Mouse (Mus musculus) G1E (cell line): ENCODE measurements around the gene Ptn. TPM values are rescaled to one million over a fixed set of nuclear protein-coding genes. Genes with fewer than 3 reads are reported as not detected.

Experiments
- ATAC-seq: 2 replicates; pipeline ENCODE4 v1.8.0; 2016; ENCODE audit warnings: mild to moderate bottlenecking; ENCODE audit not compliant: insufficient number of reproducible peaks, poor library complexity, low FRiP score, severe bottlenecking; ENCODE audit errors: extremely low read depth
- DNase-seq: peaks from one replicate; pipeline ENCODE4 v3.0.0; 2012; ENCODE audit warnings: low spot score
- H3K27me3 ChIP-seq: 2 replicates; pipeline ENCODE4 v1.6.1; 2012; ENCODE audit warnings: mild to moderate bottlenecking, low read length, inconsistent platforms; ENCODE audit not compliant: insufficient read depth
- H3K36me3 ChIP-seq: replicated peaks from 2 replicates; pipeline ENCODE3; 2012; ENCODE audit warnings: mild to moderate bottlenecking, inconsistent platforms
- H3K4me1 ChIP-seq: 2 replicates; pipeline ENCODE4 v1.6.1; 2012; ENCODE audit warnings: low read depth, low read length, inconsistent platforms, mixed read lengths; ENCODE audit not compliant: insufficient read depth
- H3K4me3 ChIP-seq: 2 replicates; pipeline ENCODE4 v1.5.1; 2012; ENCODE audit warnings: low read depth, mild to moderate bottlenecking, inconsistent platforms, low read length, moderate library complexity, mixed read lengths
- H3K9me3 ChIP-seq: replicated peaks from 2 replicates; pipeline ENCODE4 v1.6.1; 2012; ENCODE audit warnings: inconsistent platforms
- CTCF ChIP-seq: IDR thresholded peaks from 2 replicates; pipeline ENCODE4 v1.5.1; 2012; ENCODE audit warnings: low read depth, low read length, inconsistent platforms, mixed read lengths
- GATA1 ChIP-seq: IDR thresholded peaks from 2 replicates; pipeline ENCODE4 v1.6.1; 2012; ENCODE audit warnings: borderline replicate concordance, low read length, inconsistent platforms, mixed read lengths
- GATA2 ChIP-seq: IDR thresholded peaks from 2 replicates; pipeline ENCODE4 v1.6.1; 2012; ENCODE audit warnings: low read depth, low read length, inconsistent platforms, borderline replicate concordance
- POLR2AphosphoS5 ChIP-seq: IDR thresholded peaks from 2 replicates; pipeline ENCODE4 v1.6.1; 2012; ENCODE audit warnings: low read depth, low read length, inconsistent platforms; ENCODE audit not compliant: insufficient replicate concordance
- TAL1 ChIP-seq: conservative IDR thresholded peaks from 2 replicates; pipeline ENCODE4 v1.6.1; 2012; ENCODE audit warnings: low read depth, low read length, inconsistent platforms, mixed read lengths
- polyA plus RNA-seq: library from polyadenylated mRNA; stranded (reverse); fragments of >175 nt; gene quantifications from 2 replicates; pipeline ENCODE4 v1.2.3, GENCODE M21; 2012
- total RNA-seq, 2 experiments: library from RNA; stranded (forward) in 1 of 2; stranded (reverse) in 1 of 2; fragments of 200-1000 nt in 1 of 2; fragments of >200 nt in 1 of 2; fragmentation: Nextera tagmentation in 1 of 2; gene quantifications; 2 replicates each; pipeline ENCODE4 v1.2.3; 2014 to 2017

Ptn gene
- total and polyA plus RNA-seq, 3 experiments: not detected

- no peak for DNase-seq
- Histone ChIP-seq H3K4me1 (no peaks in the 10 kb centered on the region), H3K36me3 (no peaks in the 10 kb centered on the region), H3K9me3 (no peaks in the 10 kb centered on the region), H3K4me3 (no peak overlapping the region), H3K27me3 (no peaks in the 10 kb centered on the region)
- no peak for ATAC-seq
- TF ChIP-seq TAL1 (no peak), GATA2 (no peak), GATA1 (no peak), CTCF (no peak), POLR2AphosphoS5 (no peak)
Observed at GRCm38 (mm10) chr6:36671274-36671673, 138.7 kb downstream of the Ptn start.
